Mouse (Mus musculus) heart, postnatal 14 days (tissue): ENCODE results near the gene Cmbl. TPM values are rescaled to one million over a fixed set of nuclear protein-coding genes. Genes with fewer than 3 reads are reported as not detected.
"Not testable (repeated sequence)": the region's sequence is repeated elsewhere in the genome, so short reads cannot be mapped to it uniquely, and the experiment has no call there.

Experiments used
- DNase-seq, 2 experiments: peaks; one replicate each; pipeline ENCODE4 v3.0.0; 2021 to 2022
- intact Hi-C: fragments of 180-260 bp; cut with DNase I; formaldehyde crosslinking; loops from one replicate; pipeline ENCODE4 v1.15.1; 2025
- total RNA-seq, 2 experiments: library from RNA; stranded (reverse); gene quantifications; 2 replicates each; pipeline ENCODE4 v1.2.3; 2021

The Cmbl gene
- total RNA-seq, 2 experiments from 2014 or later: 25.6 to 26.5 TPM

DNA sequence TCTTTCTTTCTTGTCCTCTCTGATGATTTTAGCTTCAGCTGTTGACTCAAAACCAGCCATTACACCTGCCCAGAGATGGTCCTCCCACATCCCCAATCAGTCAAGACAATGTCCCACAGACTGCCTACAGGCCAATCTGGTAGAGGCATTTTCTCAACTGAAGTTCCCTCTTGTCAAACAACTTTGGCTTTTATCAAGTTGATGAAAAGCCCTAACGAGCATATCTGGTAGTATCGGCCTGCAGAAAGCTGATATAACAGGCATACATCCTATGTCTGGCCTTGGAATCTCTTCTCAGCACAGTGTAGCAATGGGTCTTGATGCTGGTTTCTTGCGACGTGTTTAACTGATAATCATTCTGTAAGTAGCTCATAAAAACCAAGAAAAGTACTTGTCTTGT, 8.1 kb downstream of the Cmbl start:
- no peak for DNase-seq
- intact Hi-C loops: loop anchor here (5.0 kb wide), 1 partner anchor 41 kb away; the partner anchor contains the start of gene March6

GRCm38 (mm10) chr15:31573692-31574091, 8.5 kb downstream of the Cmbl start:
- DNase-seq: no peak
- intact Hi-C loops: loop anchor here (5.0 kb wide), 1 partner anchor 41 kb away; the partner anchor contains the start of gene March6

DNA sequence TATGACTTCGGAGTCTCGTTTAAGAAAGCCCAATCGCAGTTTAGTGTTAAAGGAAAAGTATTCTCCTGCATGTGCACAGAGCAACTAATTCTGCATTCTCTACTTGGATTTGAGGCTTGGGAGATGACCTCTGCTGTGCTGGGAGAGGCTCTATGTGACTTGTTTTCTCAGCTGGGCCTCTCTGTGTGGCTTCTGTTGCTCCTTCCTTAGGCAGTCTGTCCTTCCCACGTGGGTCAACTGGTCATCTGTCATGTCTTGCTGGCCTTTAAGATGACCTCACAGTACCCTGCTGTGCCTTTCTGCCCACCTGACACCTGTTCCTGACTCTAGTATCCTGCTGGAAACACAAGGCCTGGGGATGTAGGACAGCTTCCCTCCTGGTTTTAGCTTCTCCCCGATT, 10.9 kb downstream of the Cmbl start:
- no peak for DNase-seq
- intact Hi-C loops: no loop called here

- not testable (repeated sequence) for DNase-seq
These were observed 15.9 kb downstream of the Cmbl start for GRCm38 (mm10) chr15:31581086-31581485.

GRCm38 (mm10) chr15:31583304-31584085, 18.3 kb downstream of the Cmbl start:
- no peak for DNase-seq
- intact Hi-C loops: loop anchor here (10.0 kb wide), 1 partner anchor 129 kb away; the partner anchor contains the start of gene Ropn1l

More at GRCm38 (mm10) chr15:31581086-31581485, 15.9 kb downstream of the Cmbl start:
- intact Hi-C loops: loop anchor here (10.0 kb wide), 1 partner anchor 126 kb away; the partner anchor contains the start of gene Ropn1l

DNA sequence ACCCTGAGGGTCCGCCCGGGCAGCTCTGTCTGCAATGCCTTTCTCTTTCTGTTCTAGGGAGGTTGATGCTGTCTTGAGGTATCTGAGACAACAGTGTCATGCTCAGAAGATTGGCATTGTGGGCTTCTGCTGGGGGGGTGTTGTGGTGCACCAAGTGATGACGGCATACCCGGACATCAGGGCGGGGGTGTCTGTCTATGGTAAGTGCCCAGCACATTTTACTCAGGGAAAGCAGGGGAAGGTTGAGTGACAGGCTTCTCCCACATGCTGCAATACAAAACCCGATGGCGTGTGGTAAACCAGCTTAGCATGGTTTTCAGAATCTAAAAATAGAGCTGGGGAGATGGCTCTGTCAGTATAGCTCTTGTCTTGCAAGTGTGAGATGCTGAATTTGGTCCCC, 20.0 kb downstream of the Cmbl start:
- intact Hi-C loops: loop anchor here (5.0 to 10.0 kb wide), 3 partner anchors 53 to 130 kb away; partner anchors contain the start of genes March6 and Ropn1l

GRCm38 (mm10) chr15:31586088-31586487, 20.9 kb downstream of the Cmbl start:
- no peak for DNase-seq
- intact Hi-C loops: loop anchor here (1.0 to 10.0 kb wide), 5 partner anchors 54 to 271 kb away; partner anchors contain the start of genes March6 and Ropn1l

More for the DNA sequence above, 20.0 kb downstream of the Cmbl start:
- no peak for DNase-seq

GRCm38 (mm10) chr15:31586519-31586918, 21.3 kb downstream of the Cmbl start:
- DNase-seq: peak; percentile 89 to 93
- intact Hi-C loops: loop anchor here (1.0 to 10.0 kb wide), 5 partner anchors 54 to 272 kb away; partner anchors contain the start of genes March6 and Ropn1l

DNA sequence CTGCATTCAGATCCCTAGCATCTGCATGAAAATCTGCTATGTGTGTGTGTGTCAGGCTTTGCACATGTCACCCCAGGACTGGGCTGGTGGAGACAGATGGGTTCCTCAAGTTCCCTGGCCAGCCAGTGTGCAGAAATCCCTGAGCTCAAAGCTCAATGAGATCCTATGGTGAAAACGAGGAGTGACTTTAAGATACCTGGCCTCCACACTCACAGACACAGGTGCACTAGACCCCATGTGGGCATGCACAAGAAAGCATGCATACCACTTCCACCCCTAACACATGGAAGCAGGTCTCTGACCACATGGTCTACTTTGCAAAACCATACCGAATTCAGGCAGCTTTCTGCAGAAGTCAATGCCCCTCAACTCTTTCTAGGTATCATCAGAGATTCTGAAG, 22.6 kb downstream of the Cmbl start:
- intact Hi-C loops: loop anchor here (2.0 to 10.0 kb wide), 4 partner anchors 55 to 273 kb away; partner anchors contain the start of genes March6 and Ropn1l
- no peak for DNase-seq

- DNase-seq: no peak
- intact Hi-C loops: loop anchor here (5.0 to 10.0 kb wide), 3 partner anchors 57 to 134 kb away; partner anchors contain the start of genes March6 and Ropn1l
These were observed 23.9 kb downstream of the Cmbl start for GRCm38 (mm10) chr15:31588989-31589640.

GRCm38 (mm10) chr15:31590176-31590575, 25.0 kb downstream of the Cmbl start:
- no peak for DNase-seq
- intact Hi-C loops: no loop called here

DNA sequence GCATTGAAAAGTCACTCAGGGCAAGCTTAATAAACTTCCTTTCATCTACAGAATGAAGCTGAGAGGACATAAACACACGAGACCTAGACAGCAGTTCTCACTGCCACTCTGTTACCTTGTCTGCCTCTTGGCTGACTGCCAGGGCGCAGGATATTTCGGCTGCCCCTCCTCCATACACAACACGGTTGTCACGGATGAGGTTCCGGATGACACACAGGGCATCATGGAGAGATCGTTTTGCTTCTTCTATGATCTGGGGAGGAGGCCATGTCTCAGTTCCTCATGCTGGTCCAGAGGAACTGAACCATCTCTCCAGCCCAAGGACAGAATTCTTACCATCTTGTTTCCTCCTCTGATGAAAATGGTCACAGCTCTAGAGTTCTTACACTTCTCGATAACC, 27.3 kb downstream of the Cmbl start:
- intact Hi-C loops: no loop called here
- no peak for DNase-seq

GRCm38 (mm10) chr15:31594260-31594659, 29.1 kb downstream of the Cmbl start:
- intact Hi-C loops: no loop called here
- no peak for DNase-seq

GRCm38 (mm10) chr15:31595651-31596050, 30.5 kb downstream of the Cmbl start:
- DNase-seq: no peak
- intact Hi-C loops: no loop called here

- no peak for DNase-seq
- intact Hi-C loops: loop anchor here (5.0 to 10.0 kb wide), 2 partner anchors 233 to 645 kb away; partner anchors contain the start of genes Ankrd33b and Sema5a
These were observed 34.6 kb downstream of the Cmbl start for GRCm38 (mm10) chr15:31599834-31600233.

- intact Hi-C loops: loop anchor here (5.0 to 10.0 kb wide), 2 partner anchors 234 to 644 kb away; partner anchors contain the start of genes Ankrd33b and Sema5a
- no peak for DNase-seq
These were observed 36.1 kb downstream of the Cmbl start for GRCm38 (mm10) chr15:31601279-31601645.

DNA sequence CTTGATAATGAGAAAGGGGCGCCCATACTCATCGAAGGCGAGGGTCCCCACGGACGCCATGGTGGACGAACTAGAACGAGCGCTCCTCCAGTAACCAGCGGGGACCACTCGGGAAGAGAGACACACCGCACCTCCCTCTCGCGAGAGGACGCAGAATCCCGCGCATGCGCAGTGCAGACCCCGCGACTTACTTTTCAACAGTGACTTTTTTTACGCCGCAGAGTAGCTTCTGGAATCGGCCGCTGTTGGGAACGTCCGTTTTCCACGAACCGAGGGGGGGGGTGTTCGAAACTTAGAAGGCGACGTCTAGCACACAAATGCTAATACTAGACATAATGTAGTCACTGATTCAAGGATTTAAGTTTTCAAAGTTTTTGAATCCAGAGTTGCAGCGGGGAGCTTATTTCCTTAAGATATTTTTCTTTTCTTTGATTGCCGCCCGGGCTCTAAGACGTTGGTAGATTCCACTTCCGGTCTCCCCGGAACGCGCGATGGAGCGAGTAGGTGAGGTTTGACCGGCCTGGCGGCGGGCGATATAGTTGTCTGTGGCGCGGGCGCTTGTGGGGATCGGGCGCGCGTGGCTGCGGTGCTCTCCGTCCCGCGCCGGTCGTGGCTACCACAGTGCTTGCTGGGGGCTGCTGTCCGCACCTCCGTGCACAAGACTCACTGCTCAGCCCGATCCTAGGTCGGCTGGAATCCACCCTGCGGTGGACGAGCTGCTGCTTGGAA, 36.6 kb downstream of the Cmbl start, which contains the start of the genes Cct5 and Fam173b:
Gene Cct5, minus strand, starts transcription at position 159 of the 729 bp plus-strand sequence.
Gene Fam173b, plus strand, starts transcription at position 207 of the 729 bp plus-strand sequence.
- peak; percentile 99 for DNase-seq
- intact Hi-C loops: loop anchor here (5.0 to 10.0 kb wide), 2 partner anchors 235 to 643 kb away; partner anchors contain the start of genes Ankrd33b and Sema5a

GRCm38 (mm10) chr15:31602426-31602825, 37.2 kb downstream of the Cmbl start:
- DNase-seq: peak; percentile 29 to 48
- intact Hi-C loops: loop anchor here (5.0 to 10.0 kb wide), 2 partner anchors 235 to 642 kb away; partner anchors contain the start of genes Ankrd33b and Sema5a

GRCm38 (mm10) chr15:31603113-31603512, 37.9 kb downstream of the Cmbl start:
- no peak for DNase-seq
- intact Hi-C loops: loop anchor here (5.0 to 10.0 kb wide), 2 partner anchors 236 to 642 kb away; partner anchors contain the start of genes Ankrd33b and Sema5a
